In genomic region chr19:47317063-47317938, GRCm38 (mm10) we compare ENCODE assay signal across 8 mouse cellular contexts.
DNase-seq lines count a peak whose midpoint lies in the region; ATAC-seq and TF ChIP-seq lines count a peak whose summit lies in the region.

No protein-coding gene starts in this region.

- H3K27ac ChIP-seq in liver, postnatal 0 days (ENCODE audit: low read depth), result no peak overlapping the region
- peak overlapping the region; percentile 86 for H3K27ac ChIP-seq in embryonic facial prominence, embryonic 14.5 days (replicated peaks; ENCODE audit: low read depth, low read length)
- H3K27ac ChIP-seq in heart, embryonic 14.5 days (replicated peaks in 1 of 2; ENCODE audit: control insufficient read depth in 1 of 2, insufficient read depth in 1 of 2, low read depth in 2 of 2, low read length in 2 of 2), result peak overlapping the region; percentile 28 to 82

- H3K4me2 ChIP-seq in liver, postnatal 0 days (ENCODE audit: low read depth, low read length), result no peak overlapping the region
- peak overlapping the region; percentile 13 for H3K4me2 ChIP-seq in embryonic facial prominence, embryonic 14.5 days (ENCODE audit: low read depth, low read length)
- H3K4me2 ChIP-seq in heart, embryonic 14.5 days (ENCODE audit: low read length), result peak overlapping the region; percentile 7; the same call in 1 of the 2 replicates

- peaks cover 44% of the 10 kb centered on the region for H3K4me1 ChIP-seq in liver, postnatal 0 days (ENCODE audit: insufficient read depth)
- peaks cover 85% of the 10 kb centered on the region for H3K4me1 ChIP-seq in embryonic facial prominence, embryonic 14.5 days (ENCODE audit: control insufficient read depth, insufficient read depth, low read length)
- peaks cover 78 to 92% of the 10 kb centered on the region in 2 experiments for H3K4me1 ChIP-seq in heart, embryonic 14.5 days (ENCODE audit: control insufficient read depth in 2 of 2, insufficient read depth in 2 of 2, low read length in 2 of 2)

- H3K9me3 ChIP-seq in liver, postnatal 0 days (ENCODE audit: low read length), result no peaks in the 10 kb centered on the region
- no peaks in the 10 kb centered on the region for H3K9me3 ChIP-seq in embryonic facial prominence, embryonic 14.5 days (ENCODE audit: control insufficient read depth, low read length)
- no peaks in the 10 kb centered on the region for H3K9me3 ChIP-seq in heart, embryonic 14.5 days (ENCODE audit: control insufficient read depth, low read length)

- no peak for TF ChIP-seq EP300 in liver, postnatal 0 days (IDR thresholded peaks at IDR 0.05; ENCODE audit: low read depth)

- no peaks in the 10 kb centered on the region for H3K36me3 ChIP-seq in liver, postnatal 0 days (replicated peaks; ENCODE audit: insufficient read depth, low read length)
- peaks cover 5% of the 10 kb centered on the region for H3K36me3 ChIP-seq in embryonic facial prominence, embryonic 14.5 days (ENCODE audit: control insufficient read depth, insufficient read depth, low read length)
- peaks cover 4% of the 10 kb centered on the region; the same call in 1 of the 2 replicates for H3K36me3 ChIP-seq in heart, embryonic 14.5 days (ENCODE audit: control insufficient read depth, insufficient read depth, low read length)

- WGBS in liver, postnatal 0 days (ENCODE audit: insufficient replicate concordance), result 74% methylated on average over 15 of the region's 15 CpGs
- 47% methylated on average over 11 of the region's 15 CpGs for WGBS in embryonic facial prominence, embryonic 14.5 days
- 55% methylated on average over 15 of the region's 15 CpGs for WGBS in heart, embryonic 14.5 days

- ATAC-seq in liver, postnatal 0 days, result no peak
- ATAC-seq in embryonic facial prominence, embryonic 14.5 days (ENCODE audit: low read depth), result peak; percentile 47
- ATAC-seq in heart, embryonic 14.5 days (ENCODE audit: insufficient number of reproducible peaks, insufficient read depth, low FRiP score, low read depth), result no peak

- H3K9ac ChIP-seq in liver, postnatal 0 days (replicated peaks), result no peak overlapping the region
- H3K9ac ChIP-seq in embryonic facial prominence, embryonic 14.5 days (ENCODE audit: low read depth, low read length), result peak overlapping the region; percentile 22; the same call in 1 of the 2 replicates
- peak overlapping the region; percentile 45 for H3K9ac ChIP-seq in heart, embryonic 14.5 days (ENCODE audit: low read length)

- TF ChIP-seq CTCF in liver, postnatal 0 days (IDR thresholded peaks at IDR 0.05; ENCODE audit: low read depth), result no peak

- H3K4me3 ChIP-seq in liver, postnatal 0 days (ENCODE audit: low read depth, low read length), result no peak overlapping the region
- no peak overlapping the region for H3K4me3 ChIP-seq in embryonic facial prominence, embryonic 14.5 days (ENCODE audit: low read depth, low read length)
- no peak overlapping the region for H3K4me3 ChIP-seq in heart, embryonic 14.5 days (ENCODE audit: control insufficient read depth in 1 of 2, insufficient read depth in 1 of 2, low read depth in 1 of 2, low read length in 2 of 2)

- peak; percentile 34 for DNase-seq in liver
- no peak for DNase-seq in liver, postnatal 0 days
- peak; percentile 95 for DNase-seq in embryonic facial prominence, embryonic 14.5 days (ENCODE audit: low spot score)
- DNase-seq in left cerebral cortex, adult 18-20 months (ENCODE audit: low spot score in 2 of 2), result peak; percentile 60 to 73
- DNase-seq in right cerebral cortex, postnatal 36 days (ENCODE audit: low spot score in 2 of 2), result peak; percentile 59 to 72
- DNase-seq in spleen, adult 18-20 months, result no peak
- DNase-seq in adrenal gland, postnatal 36 days, result no peak

- H3K27me3 ChIP-seq in liver, postnatal 0 days (ENCODE audit: insufficient read depth, low read length), result no peaks in the 10 kb centered on the region; the same call in 1 of the 2 replicates
- H3K27me3 ChIP-seq in embryonic facial prominence, embryonic 14.5 days (replicated peaks; ENCODE audit: control insufficient read depth, insufficient read depth, low read length), result no peaks in the 10 kb centered on the region
- no peaks in the 10 kb centered on the region for H3K27me3 ChIP-seq in heart, embryonic 14.5 days (ENCODE audit: control insufficient read depth, insufficient read depth, low read length)

Comparison
In these comparisons a context has a peak if more than half of its experiments do, and no peak if none do; other contexts are left out.
1. DNase-seq: peak in liver (single experiment), embryonic facial prominence, embryonic 14.5 days (single experiment), left cerebral cortex, adult 18-20 months (2 of 2) and right cerebral cortex, postnatal 36 days (2 of 2); none in liver, postnatal 0 days (single experiment), spleen, adult 18-20 months (0 of 2) and adrenal gland, postnatal 36 days (0 of 2).